Mouse (Mus musculus): ENCODE measurements around the gene Pde9a. TPM values are rescaled to one million over a fixed set of nuclear protein-coding genes. Genes with fewer than 3 reads are reported as not detected.

Pde9a gene
- total and polyA plus RNA-seq, 3 experiments: 0.56 TPM; not detected in 2

DNA sequence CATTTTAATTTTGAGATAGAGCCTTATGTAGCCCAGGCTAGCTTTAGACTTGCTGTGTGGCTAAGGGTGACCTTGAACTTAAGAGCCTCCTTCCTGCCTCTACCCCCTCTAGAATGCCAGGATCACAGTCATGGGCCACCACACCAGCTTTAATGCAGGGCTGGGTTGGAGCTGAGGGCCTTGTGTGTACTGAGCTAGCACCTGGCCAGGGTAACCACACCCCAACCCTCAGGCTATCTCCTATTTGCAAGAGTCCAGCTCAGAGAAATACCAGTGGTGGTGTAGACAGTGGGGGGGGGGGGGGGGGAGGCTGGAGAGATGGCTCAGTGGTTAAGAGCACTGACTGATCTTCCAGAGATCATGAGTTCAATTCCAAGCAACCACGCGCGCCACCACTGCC is 139.8 kb downstream of the Pde9a start:
- no peak overlapping the region for H3K27ac ChIP-seq (ENCODE audit: control insufficient read depth, low read depth, low read length)

More for the DNA sequence above, 139.8 kb downstream of the Pde9a start:
- Histone ChIP-seq H3K79me2 (ENCODE audit: control insufficient read depth, insufficient read depth, low read length, poor library complexity) (no peaks in the 10 kb centered on the region), H3K27me3 (ENCODE audit: control insufficient read depth in 1 of 2, insufficient read depth in 2 of 2, low read length in 2 of 2) (no peaks in the 10 kb centered on the region), H3K9me3 (replicated peaks; ENCODE audit: insufficient read depth, low read length) (no peaks in the 10 kb centered on the region), H3K4me3 (ENCODE audit: control insufficient read depth in 1 of 2, insufficient read depth in 1 of 2, low read depth in 2 of 2, low read length in 2 of 2) (no peak overlapping the region), H3K4me1 (ENCODE audit: control insufficient read depth in 1 of 2, insufficient read depth in 2 of 2, low read length in 2 of 2) (no peaks in the 10 kb centered on the region), H3K9ac (ENCODE audit: control insufficient read depth, low read depth, low read length, poor library complexity, severe bottlenecking) (no peak overlapping the region), H3K36me3 (ENCODE audit: control insufficient read depth in 1 of 2, insufficient read depth in 2 of 2, low read length in 2 of 2) (peaks cover 1 to 3% of the 10 kb centered on the region in 2 experiments; a peak in 2 of 4 replicates)
- TF ChIP-seq MAX (IDR thresholded peaks at IDR 0.05; ENCODE audit: low read length) (no peak), RCOR1 (IDR thresholded peaks at IDR 0.05; ENCODE audit: low read depth, low read length) (no peak), TCF12 (IDR thresholded peaks at IDR 0.05; ENCODE audit: low read depth, low read length) (no peak), E2F4 (IDR thresholded peaks at IDR 0.05; ENCODE audit: borderline replicate concordance, low read depth, low read length) (no peak), ETS1 (IDR thresholded peaks at IDR 0.05; ENCODE audit: low read depth, low read length) (no peak), UBTF (IDR thresholded peaks at IDR 0.05; ENCODE audit: borderline replicate concordance, insufficient read depth, low read depth, low read length) (no peak), BHLHE40 (IDR thresholded peaks at IDR 0.05; ENCODE audit: borderline replicate concordance, low read depth, low read length) (no peak), CTCF (IDR thresholded peaks at IDR 0.05 in 2 of 3, conservative IDR thresholded peaks at IDR 0.05 in 1 of 3; ENCODE audit: control insufficient read depth in 1 of 3, insufficient read depth in 1 of 3, low read depth in 2 of 3, low read length in 3 of 3, poor library complexity in 1 of 3, severe bottlenecking in 1 of 3) (no peak), SMC3 (IDR thresholded peaks at IDR 0.05; ENCODE audit: low read depth, low read length) (no peak), MAFK (IDR thresholded peaks at IDR 0.05; ENCODE audit: borderline replicate concordance, low read depth, low read length) (no peak), MYB (IDR thresholded peaks at IDR 0.05; ENCODE audit: low read depth, low read length) (no peak)
- DNase-seq (ENCODE audit: low read depth, low spot score): no peak

Other genes starting within 250 kb of the Pde9a start
- not detected in 2 replicates for gene Tff2, start 241.9 kb upstream of the Pde9a start, total RNA-seq (2012; rRNA removed)
- not detected for gene Tff2, start 241.9 kb upstream of the Pde9a start, polyA plus RNA-seq (2012; ENCODE audit: insufficient read depth in 1 of 2, insufficient read length in 2 of 2, low read depth in 1 of 2, low replicate concordance in 2 of 2, missing spikeins in 1 of 2)
- not detected in 2 replicates for gene Tff1, start 220.9 kb upstream of the Pde9a start, total RNA-seq (2012; rRNA removed)
- not detected for gene Tff1, start 220.9 kb upstream of the Pde9a start, polyA plus RNA-seq (2012; ENCODE audit: insufficient read depth in 1 of 2, insufficient read length in 2 of 2, low read depth in 1 of 2, low replicate concordance in 2 of 2, missing spikeins in 1 of 2)
- gene Tmprss3, start 187.2 kb upstream of the Pde9a start, total RNA-seq (2012; rRNA removed): 0.08 and 0.13 TPM in 2 replicates
- under 1 TPM in 1 of 2 experiments, not detected in 1; 0.11 TPM for gene Tmprss3, start 187.2 kb upstream of the Pde9a start, polyA plus RNA-seq (2012; ENCODE audit: insufficient read depth in 1 of 2, insufficient read length in 2 of 2, low read depth in 1 of 2, low replicate concordance in 2 of 2, missing spikeins in 1 of 2)
- 24.9 and 30.2 TPM in 2 replicates for gene Ubash3a, start 178.3 kb upstream of the Pde9a start, total RNA-seq (2012; rRNA removed)
- gene Ubash3a, start 178.3 kb upstream of the Pde9a start, polyA plus RNA-seq (2012; ENCODE audit: insufficient read depth in 1 of 2, insufficient read length in 2 of 2, low read depth in 1 of 2, low replicate concordance in 2 of 2, missing spikeins in 1 of 2): 10 to 100 TPM; 27.6 to 57.4 TPM
- gene Rsph1, start 108.8 kb upstream of the Pde9a start, total RNA-seq (2012; rRNA removed): 1.3 and 2.0 TPM in 2 replicates
- 1 to 10 TPM in 1 of 2 experiments, not detected in 1; 3.6 TPM for gene Rsph1, start 108.8 kb upstream of the Pde9a start, polyA plus RNA-seq (2012; ENCODE audit: insufficient read depth in 1 of 2, insufficient read length in 2 of 2, low read depth in 1 of 2, low replicate concordance in 2 of 2, missing spikeins in 1 of 2)
- gene Slc37a1, start 99.4 kb upstream of the Pde9a start, total RNA-seq (2012; rRNA removed): 10.3 and 15.0 TPM in 2 replicates
- gene Slc37a1, start 99.4 kb upstream of the Pde9a start, polyA plus RNA-seq (2012; ENCODE audit: insufficient read depth in 1 of 2, insufficient read length in 2 of 2, low read depth in 1 of 2, low replicate concordance in 2 of 2, missing spikeins in 1 of 2): 10 to 100 TPM in 1 of 2 experiments, not detected in 1; 14.2 TPM
- 104 and 118 TPM in 2 replicates for gene Wdr4, start 133.8 kb downstream of the Pde9a start, total RNA-seq (2012; rRNA removed)
- 100 to 1,000 TPM in 1 of 2 experiments, not detected in 1; 109 TPM for gene Wdr4, start 133.8 kb downstream of the Pde9a start, polyA plus RNA-seq (2012; ENCODE audit: insufficient read depth in 1 of 2, insufficient read length in 2 of 2, low read depth in 1 of 2, low replicate concordance in 2 of 2, missing spikeins in 1 of 2)
- 189 and 198 TPM in 2 replicates for gene Ndufv3, start 133.9 kb downstream of the Pde9a start, total RNA-seq (2012; rRNA removed)
- 1,000 to 10,000 TPM in 1 of 2 experiments, 100 to 1,000 TPM in 1; 158 to 1,046 TPM for gene Ndufv3, start 133.9 kb downstream of the Pde9a start, polyA plus RNA-seq (2012; ENCODE audit: insufficient read depth in 1 of 2, insufficient read length in 2 of 2, low read depth in 1 of 2, low replicate concordance in 2 of 2, missing spikeins in 1 of 2)
- 13.2 and 16.1 TPM in 2 replicates for gene Pknox1, start 178.5 kb downstream of the Pde9a start, total RNA-seq (2012; rRNA removed)
- gene Pknox1, start 178.5 kb downstream of the Pde9a start, polyA plus RNA-seq (2012; ENCODE audit: insufficient read depth in 1 of 2, insufficient read length in 2 of 2, low read depth in 1 of 2, low replicate concordance in 2 of 2, missing spikeins in 1 of 2): 10 to 100 TPM; 13.6 to 34.1 TPM